Mouse (Mus musculus) stomach, postnatal 0 days (tissue): Measurements from ENCODE around the gene Srgap1. TPM values are rescaled to one million over a fixed set of nuclear protein-coding genes. Genes with fewer than 3 reads are reported as not detected.
A peak's percentile ranks its signal among the peaks of the same experiment; 100 is the strongest.

Experiments used
- ATAC-seq: fragments of 200-750 bp; cut with Nextera tagmentation; 2 replicates; pipeline ENCODE4 v1.8.0; 2017; ENCODE audit not compliant: low FRiP score, low TSS enrichment
- DNase-seq: peaks from one replicate; pipeline ENCODE4 v3.0.0-alpha.2; 2016; ENCODE audit warnings: low spot score
- H3K27ac ChIP-seq: fragments of 300-500 bp; sonication (generic); replicated peaks from 2 replicates; pipeline ENCODE4 v1.5.1; 2014; ENCODE audit warnings: mild to moderate bottlenecking, control low read depth
- H3K27me3 ChIP-seq: fragments of 300-500 bp; sonication (generic); 2 replicates; pipeline ENCODE4 v1.6.1; 2014; ENCODE audit warnings: low read length; ENCODE audit not compliant: control insufficient read depth, insufficient read depth
- H3K36me3 ChIP-seq: fragments of 300-500 bp; sonication (generic); 2 replicates; pipeline ENCODE4 v1.6.1; 2014; ENCODE audit warnings: low read length, mixed read lengths; ENCODE audit not compliant: control insufficient read depth, insufficient read depth
- H3K4me1 ChIP-seq: fragments of 300-500 bp; sonication (generic); replicated peaks from 2 replicates; pipeline ENCODE4 v1.6.1; 2014; ENCODE audit warnings: antibody characterized with exemption; ENCODE audit not compliant: control insufficient read depth, insufficient read depth
- H3K4me2 ChIP-seq: fragments of 300-500 bp; sonication (generic); replicated peaks from 2 replicates; pipeline ENCODE4 v1.6.1; 2014; ENCODE audit warnings: low read depth, mild to moderate bottlenecking, control low read depth, moderate library complexity
- H3K4me3 ChIP-seq: fragments of 300-500 bp; sonication (generic); 2 replicates; pipeline ENCODE4 v1.5.1; 2014; ENCODE audit warnings: low read depth, low read length, control low read depth
- H3K9ac ChIP-seq: fragments of 300-500 bp; sonication (generic); 2 replicates; pipeline ENCODE4 v1.6.1; 2014; ENCODE audit warnings: mild to moderate bottlenecking, low read length, control low read depth, mixed read lengths
- H3K9me3 ChIP-seq: fragments of 300-500 bp; sonication (generic); 2 replicates; pipeline ENCODE4 v1.6.1; 2016; ENCODE audit warnings: low read length; ENCODE audit not compliant: control insufficient read depth
- CTCF ChIP-seq: IDR thresholded peaks from 2 replicates; pipeline ENCODE4 v1.5.1; 2016; ENCODE audit warnings: antibody characterized with exemption, low read depth, mild to moderate bottlenecking, moderate library complexity
- EP300 ChIP-seq: optimal IDR thresholded peaks from 2 replicates; pipeline ENCODE3; 2016; ENCODE audit warnings: antibody characterized with exemption
- WGBS: fragments of 180-500 bp; shearing (Covaris S2); extraction: QIAGEN DNeasy Blood & Tissue Kit; methylation state at CpG from one replicate; pipeline ENCODE4 v1.1.7; 2014; 5-methylcytosine and 5-hydroxymethylcytosine counted together
- polyA plus RNA-seq: library from polyadenylated mRNA; unstranded; fragments of >200 nt; fragmentation: Nextera tagmentation; extraction: Ambion mirVana; gene quantifications from 2 replicates; pipeline ENCODE4 v1.2.1, GENCODE M21; 2015

The Srgap1 gene
- polyA plus RNA-seq, result 4.6 and 5.2 TPM in 2 replicates

DNA sequence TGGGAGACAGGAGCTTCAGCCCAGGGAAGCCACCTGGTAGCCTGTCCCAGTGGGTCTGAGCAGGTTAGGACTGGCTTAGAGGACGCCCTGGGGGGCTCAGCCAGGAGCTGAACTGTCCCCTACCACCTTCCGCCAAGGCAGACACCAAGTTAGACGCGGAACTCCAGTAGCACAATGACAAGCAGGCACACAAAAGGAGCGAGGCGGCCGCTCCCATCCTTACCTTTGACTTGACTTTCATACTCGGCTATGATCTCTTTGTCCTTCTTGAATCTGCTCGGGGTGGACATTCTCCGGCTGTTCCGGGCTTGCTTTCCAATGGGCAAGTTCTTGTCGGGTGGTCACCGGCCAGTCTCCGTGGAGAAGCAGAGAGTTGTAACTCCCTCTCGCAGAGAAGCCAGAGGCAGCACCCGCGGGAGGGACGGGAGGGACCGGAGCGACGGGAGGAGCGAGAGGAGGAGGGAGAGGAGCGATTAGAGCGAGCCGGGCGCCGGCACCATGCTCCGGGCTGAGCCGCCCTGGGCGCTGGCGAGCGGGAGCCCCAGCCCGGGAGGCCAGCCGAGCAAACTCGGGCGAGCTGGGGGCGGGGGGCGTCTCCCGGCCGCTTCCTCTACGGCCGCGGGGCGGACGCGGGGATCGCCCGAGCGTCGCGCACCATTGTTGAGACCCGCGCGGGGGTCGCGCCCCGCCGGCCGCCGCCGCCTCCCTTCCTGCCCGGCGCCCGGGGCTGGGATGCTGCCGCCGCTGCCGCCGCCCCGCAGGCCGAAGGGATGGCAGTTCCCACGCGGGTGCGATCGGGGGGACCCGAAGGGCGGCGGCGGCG, at the start of gene Srgap1:
Gene Srgap1, minus strand, starts transcription at position 412 of the 823 bp plus-strand sequence.
- peak; percentile 72 for ATAC-seq
- 1% methylated on average over 46 of the region's 79 CpGs for WGBS
- Histone ChIP-seq H3K9me3 (no peaks in the 10 kb centered on the region), H3K4me3 (peak within 1 kb of the TSS; percentile 84), H3K27ac (peak within 1 kb of the TSS; percentile 86), H3K4me1 (0 out of 2 replicates have a peak, but pooled peaks cover 2% of the 10 kb centered on the region), H3K4me2 (peak within 1 kb of the TSS; percentile 72), H3K27me3 (no peaks in the 10 kb centered on the region), H3K36me3 (no peaks in the 10 kb centered on the region), H3K9ac (peak within 1 kb of the TSS; percentile 78)
- TF ChIP-seq CTCF (no peak), EP300 (no peak)
- peak; percentile 72 for DNase-seq

DNA sequence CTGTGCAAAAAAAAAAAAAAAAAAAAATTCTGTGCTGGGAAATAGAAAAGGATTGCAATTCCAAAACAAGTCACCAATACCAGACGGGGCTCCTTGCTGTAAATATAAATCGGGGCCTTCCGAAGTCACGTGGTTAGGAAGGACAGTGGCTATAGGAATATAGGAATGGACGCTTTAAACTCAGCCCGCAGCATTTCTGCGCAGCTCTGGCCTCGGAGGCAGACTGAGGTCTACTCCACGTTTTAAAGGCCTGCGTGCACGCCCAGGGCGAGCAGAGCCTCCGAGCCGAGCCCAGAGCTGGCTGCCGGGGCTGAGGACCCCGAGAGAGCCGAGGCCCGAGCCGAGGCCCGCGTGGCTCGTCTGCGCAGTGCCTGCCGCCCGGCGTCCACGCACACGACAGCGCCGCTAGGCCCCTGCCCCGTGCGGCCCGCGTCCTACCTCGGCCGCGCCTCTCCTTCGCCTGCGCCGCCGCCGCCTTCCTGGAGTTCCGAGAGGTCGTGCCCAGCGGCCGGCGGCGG, 49.4 kb upstream of the Srgap1 start:
- Histone ChIP-seq H3K4me2 (peak overlapping the region; percentile 78), H3K27ac (peak overlapping the region; percentile 97), H3K4me1 (peaks cover 3% of the 10 kb centered on the region; the same call in 1 of the 2 replicates), H3K36me3 (peaks cover 2% of the 10 kb centered on the region; the same call in 1 of the 2 replicates), H3K27me3 (no peaks in the 10 kb centered on the region), H3K9ac (peak overlapping the region; percentile 89), H3K9me3 (no peaks in the 10 kb centered on the region), H3K4me3 (peak overlapping the region; percentile 73)
- under 1% methylated on average over 45 of the region's 48 CpGs for WGBS
- peak; percentile 83; the same call in 1 of the 2 replicates for ATAC-seq
- no peak for DNase-seq
- TF ChIP-seq CTCF (no peak), EP300 (no peak)

DNA sequence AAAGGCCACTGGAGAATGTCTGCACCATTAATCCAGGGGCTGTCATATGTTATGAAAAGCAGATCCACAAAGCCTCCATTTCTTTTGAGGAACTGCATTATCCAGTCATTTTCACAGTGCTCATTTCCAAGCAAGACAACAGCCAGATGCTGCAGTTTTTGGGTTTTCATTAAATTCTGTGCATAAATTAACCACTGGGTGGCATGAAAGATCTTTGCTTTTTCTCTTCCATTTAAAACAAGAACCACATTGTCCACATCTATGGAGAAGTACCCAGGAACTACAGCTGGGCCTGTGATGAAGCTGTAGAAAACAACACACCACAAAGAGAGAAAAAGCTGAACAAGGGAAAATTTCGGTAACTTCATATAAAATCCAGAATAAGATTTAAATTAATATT, 43.4 kb upstream of the Srgap1 start:
- Histone ChIP-seq H3K4me3 (no peak overlapping the region), H3K36me3 (peaks cover 12% of the 10 kb centered on the region), H3K4me2 (no peak overlapping the region), H3K27ac (no peak overlapping the region), H3K4me1 (no peaks in the 10 kb centered on the region), H3K27me3 (no peaks in the 10 kb centered on the region), H3K9me3 (peaks cover 5% of the 10 kb centered on the region; the same call in 1 of the 2 replicates), H3K9ac (no peak overlapping the region)
- 100% methylated on average over 1 of the region's 1 CpGs for WGBS
- TF ChIP-seq CTCF, result peak; percentile 41
- TF ChIP-seq EP300, result no peak
- DNase-seq (no peak), ATAC-seq (no peak)

DNA sequence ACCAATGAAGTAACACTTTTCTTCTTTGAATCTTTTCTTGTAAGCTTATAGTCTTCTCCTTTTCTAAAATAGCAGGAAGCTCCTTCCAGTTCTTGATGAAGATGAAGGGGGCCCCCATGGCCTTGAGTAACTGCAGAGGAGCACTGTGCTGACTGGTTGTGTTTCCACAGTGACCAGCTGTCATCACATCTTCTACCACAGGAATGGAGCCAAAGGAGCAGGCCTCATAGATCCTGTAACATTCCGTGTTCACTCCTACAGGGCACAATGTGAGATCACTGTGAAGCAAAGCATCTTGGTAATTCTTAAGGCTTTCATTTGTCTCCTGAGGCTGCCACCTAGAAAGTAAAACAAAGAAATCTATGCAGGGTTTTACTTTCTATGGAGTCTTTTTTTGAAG, 34.2 kb upstream of the Srgap1 start:
- Histone ChIP-seq H3K27me3 (no peaks in the 10 kb centered on the region), H3K4me1 (no peaks in the 10 kb centered on the region), H3K9me3 (no peaks in the 10 kb centered on the region), H3K9ac (no peak overlapping the region), H3K4me3 (no peak overlapping the region), H3K27ac (no peak overlapping the region), H3K36me3 (no peaks in the 10 kb centered on the region), H3K4me2 (no peak overlapping the region)
- 84% methylated on average over 1 of the region's 1 CpGs for WGBS
- TF ChIP-seq CTCF, result no peak
- TF ChIP-seq EP300, result no peak
- DNase-seq (no peak), ATAC-seq (no peak)

DNA sequence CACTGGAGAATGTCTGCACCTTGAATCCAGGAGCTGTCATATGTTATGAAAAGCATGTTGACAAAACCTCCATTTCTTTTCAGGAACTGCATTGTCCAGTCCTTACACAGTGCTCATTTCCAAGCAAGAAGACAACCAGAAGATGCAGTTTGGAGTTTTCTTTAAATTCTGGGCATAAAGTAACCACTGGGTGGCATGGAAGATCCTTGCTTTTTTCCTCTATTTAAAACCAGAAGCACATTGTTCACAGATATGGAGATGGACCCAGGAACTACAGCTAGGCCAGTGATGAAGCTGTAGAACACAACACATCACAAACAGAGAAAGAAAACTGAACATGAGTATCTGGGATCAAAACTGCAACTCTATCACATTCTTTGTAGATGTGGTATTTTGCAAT, 22.0 kb upstream of the Srgap1 start:
- H3K9me3 ChIP-seq, result no peaks in the 10 kb centered on the region
- no peak for DNase-seq
- no peak overlapping the region for H3K4me3 ChIP-seq
- no peaks in the 10 kb centered on the region for H3K27me3 ChIP-seq
- no peaks in the 10 kb centered on the region for H3K36me3 ChIP-seq
- H3K9ac ChIP-seq, result no peak overlapping the region
- no peak overlapping the region for H3K27ac ChIP-seq
- TF ChIP-seq CTCF, result peak; percentile 54
- no peak for TF ChIP-seq EP300
- no peak for ATAC-seq
- H3K4me2 ChIP-seq, result no peak overlapping the region
- H3K4me1 ChIP-seq, result no peaks in the 10 kb centered on the region

DNA sequence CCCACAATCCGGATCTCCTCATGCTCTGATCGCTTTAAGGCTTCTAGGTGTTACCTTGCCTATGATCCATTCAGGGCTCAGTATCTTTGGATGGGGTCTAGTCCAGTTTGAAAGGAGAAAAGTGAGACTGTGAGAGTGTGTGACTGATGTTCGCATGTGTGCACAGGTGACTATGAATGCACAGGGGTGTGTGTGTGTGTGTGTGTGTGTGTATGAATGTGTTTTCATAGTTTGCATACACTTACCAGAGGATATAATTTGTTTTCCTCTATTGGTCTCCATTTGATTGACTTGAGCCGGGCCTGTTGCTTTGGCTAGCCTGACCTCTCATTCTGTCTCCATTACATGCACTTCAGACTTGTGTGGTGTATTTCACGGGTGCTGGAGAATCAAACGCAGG, 8.7 kb upstream of the Srgap1 start:
- H3K4me1 ChIP-seq, result no peaks in the 10 kb centered on the region
- H3K4me2 ChIP-seq, result no peak overlapping the region
- H3K27me3 ChIP-seq, result no peaks in the 10 kb centered on the region
- H3K27ac ChIP-seq, result no peak overlapping the region
- no peaks in the 10 kb centered on the region for H3K9me3 ChIP-seq
- TF ChIP-seq CTCF, result no peak
- TF ChIP-seq EP300, result no peak
- ATAC-seq, result no peak
- 94% methylated on average over 6 of the region's 6 CpGs for WGBS
- H3K36me3 ChIP-seq, result no peaks in the 10 kb centered on the region
- H3K4me3 ChIP-seq, result no peak overlapping the region
- DNase-seq, result no peak
- no peak overlapping the region for H3K9ac ChIP-seq
